Mouse (Mus musculus) erythroblast, embryonic 14.5 days (primary cell): Measurements from ENCODE around the gene Svs1.

ENCODE experiments used
- GATA1 ChIP-seq: IDR thresholded peaks from 2 replicates; pipeline ENCODE4 v1.6.1; 2012; ENCODE audit warnings: low read length, inconsistent platforms, mixed read lengths
- TAL1 ChIP-seq: IDR thresholded peaks from 3 replicates; pipeline ENCODE4 v1.6.1; 2012; ENCODE audit warnings: low read length, inconsistent platforms, mixed read lengths

GRCm38 (mm10) chr6:48982305-48982704 lies 4.4 kb upstream of the Svs1 start:
- TF ChIP-seq TAL1 (no peak), GATA1 (no peak)
